Mouse (Mus musculus): Measurements from ENCODE around the gene Scd1. TPM values are rescaled to one million over a fixed set of nuclear protein-coding genes. Genes with fewer than 3 reads are reported as not detected.

Gene Scd1
- polyA plus RNA-seq, 1 experiment from 2014 or later = 18.8 TPM

- peaks cover 3% of the 10 kb centered on the region for H3K4me1 ChIP-seq (replicated peaks; ENCODE audit: control insufficient read depth, insufficient read depth, low read length)
- no peaks in the 10 kb centered on the region for H3K9me3 ChIP-seq (ENCODE audit: control insufficient read depth, low read length)
- WGBS = 73% methylated on average over 4 of the region's 4 CpGs
- ATAC-seq (replicated peaks; ENCODE audit: low FRiP score) (no peak), DNase-seq (ENCODE audit: low spot score) (no peak)
- no peaks in the 10 kb centered on the region; the same call in 1 of the 2 replicates for H3K36me3 ChIP-seq (ENCODE audit: control insufficient read depth, insufficient read depth, low read length)
- H3K27me3 ChIP-seq (ENCODE audit: control insufficient read depth, insufficient read depth, low read length) = no peaks in the 10 kb centered on the region
- peak overlapping the region; percentile 51; the same call in 1 of the 2 replicates for H3K9ac ChIP-seq (ENCODE audit: low read length)
- H3K27ac ChIP-seq (ENCODE audit: low read depth, low read length) = no peak overlapping the region
- peak overlapping the region; percentile 46; the same call in 1 of the 2 replicates for H3K4me3 ChIP-seq (ENCODE audit: low read depth, low read length)
- peak overlapping the region; percentile 87 for H3K4me2 ChIP-seq (ENCODE audit: low read depth, low read length, severe bottlenecking)
Measured at GRCm38 (mm10) chr19:44408595-44408994, 916 bp upstream of the Scd1 start.

GRCm38 (mm10) chr19:44408223-44408545 lies 505 bp upstream of the Scd1 start:
- peaks cover 3% of the 10 kb centered on the region for H3K4me1 ChIP-seq (replicated peaks; ENCODE audit: control insufficient read depth, insufficient read depth, low read length)
- peak; percentile 86 for ATAC-seq (replicated peaks; ENCODE audit: low FRiP score)
- peak overlapping the region; percentile 46 for H3K4me3 ChIP-seq (ENCODE audit: low read depth, low read length)
- no peaks in the 10 kb centered on the region; the same call in 1 of the 2 replicates for H3K36me3 ChIP-seq (ENCODE audit: control insufficient read depth, insufficient read depth, low read length)
- H3K27me3 ChIP-seq (ENCODE audit: control insufficient read depth, insufficient read depth, low read length) = no peaks in the 10 kb centered on the region
- WGBS = under 1% methylated on average over 14 of the region's 14 CpGs
- H3K4me2 ChIP-seq (ENCODE audit: low read depth, low read length, severe bottlenecking) = peak overlapping the region; percentile 87
- no peaks in the 10 kb centered on the region for H3K9me3 ChIP-seq (ENCODE audit: control insufficient read depth, low read length)
- H3K27ac ChIP-seq (ENCODE audit: low read depth, low read length) = peak overlapping the region; percentile 74; the same call in 1 of the 2 replicates
- H3K9ac ChIP-seq (ENCODE audit: low read length) = peak overlapping the region; percentile 51
- DNase-seq (ENCODE audit: low spot score) = peak; percentile 80

- no peaks in the 10 kb centered on the region for H3K27me3 ChIP-seq (ENCODE audit: control insufficient read depth, insufficient read depth, low read length)
- H3K9me3 ChIP-seq (ENCODE audit: control insufficient read depth, low read length) = no peaks in the 10 kb centered on the region
- ATAC-seq (replicated peaks; ENCODE audit: low FRiP score) = no peak
- H3K4me3 ChIP-seq (ENCODE audit: low read depth, low read length) = no peak overlapping the region
- peaks cover 2% of the 10 kb centered on the region; the same call in 1 of the 2 replicates for H3K4me1 ChIP-seq (replicated peaks; ENCODE audit: control insufficient read depth, insufficient read depth, low read length)
- no peak overlapping the region for H3K9ac ChIP-seq (ENCODE audit: low read length)
- peaks cover under 1% of the 10 kb centered on the region; the same call in 1 of the 2 replicates for H3K36me3 ChIP-seq (ENCODE audit: control insufficient read depth, insufficient read depth, low read length)
- H3K27ac ChIP-seq (ENCODE audit: low read depth, low read length) = no peak overlapping the region
- WGBS = 87% methylated on average over 6 of the region's 6 CpGs
- H3K4me2 ChIP-seq (ENCODE audit: low read depth, low read length, severe bottlenecking) = no peak overlapping the region
- DNase-seq (ENCODE audit: low spot score) = no peak
Measured at GRCm38 (mm10) chr19:44403546-44403945, 4.1 kb downstream of the Scd1 start.

- ATAC-seq (replicated peaks; ENCODE audit: low FRiP score) (no peak), DNase-seq (ENCODE audit: low spot score) (no peak)
- peaks cover 4% of the 10 kb centered on the region; the same call in 1 of the 2 replicates for H3K36me3 ChIP-seq (ENCODE audit: control insufficient read depth, insufficient read depth, low read length)
- H3K27me3 ChIP-seq (ENCODE audit: control insufficient read depth, insufficient read depth, low read length) = no peaks in the 10 kb centered on the region
- no peaks in the 10 kb centered on the region for H3K4me1 ChIP-seq (replicated peaks; ENCODE audit: control insufficient read depth, insufficient read depth, low read length)
- H3K4me3 ChIP-seq (ENCODE audit: low read depth, low read length) = no peak overlapping the region
- no peaks in the 10 kb centered on the region for H3K9me3 ChIP-seq (ENCODE audit: control insufficient read depth, low read length)
- no peak overlapping the region for H3K4me2 ChIP-seq (ENCODE audit: low read depth, low read length, severe bottlenecking)
- H3K9ac ChIP-seq (ENCODE audit: low read length) = no peak overlapping the region
- no peak overlapping the region for H3K27ac ChIP-seq (ENCODE audit: low read depth, low read length)
- 92% methylated on average over 8 of the region's 8 CpGs for WGBS
Measured at GRCm38 (mm10) chr19:44400484-44401197, 7.0 kb downstream of the Scd1 start.

GRCm38 (mm10) chr19:44400076-44400475 lies 7.6 kb downstream of the Scd1 start:
- peaks cover 4% of the 10 kb centered on the region; the same call in 1 of the 2 replicates for H3K36me3 ChIP-seq (ENCODE audit: control insufficient read depth, insufficient read depth, low read length)
- no peaks in the 10 kb centered on the region for H3K9me3 ChIP-seq (ENCODE audit: control insufficient read depth, low read length)
- H3K27ac ChIP-seq (ENCODE audit: low read depth, low read length) = no peak overlapping the region
- H3K27me3 ChIP-seq (ENCODE audit: control insufficient read depth, insufficient read depth, low read length) = no peaks in the 10 kb centered on the region
- H3K4me2 ChIP-seq (ENCODE audit: low read depth, low read length, severe bottlenecking) = no peak overlapping the region
- no peak overlapping the region for H3K4me3 ChIP-seq (ENCODE audit: low read depth, low read length)
- no peak for DNase-seq (ENCODE audit: low spot score)
- 95% methylated on average over 18 of the region's 18 CpGs for WGBS
- H3K4me1 ChIP-seq (replicated peaks; ENCODE audit: control insufficient read depth, insufficient read depth, low read length) = no peaks in the 10 kb centered on the region
- ATAC-seq (replicated peaks; ENCODE audit: low FRiP score) = no peak
- no peak overlapping the region for H3K9ac ChIP-seq (ENCODE audit: low read length)

- Histone ChIP-seq H3K27ac (ENCODE audit: low read depth, low read length) (no peak overlapping the region), H3K4me3 (ENCODE audit: low read depth, low read length) (no peak overlapping the region), H3K36me3 (ENCODE audit: control insufficient read depth, insufficient read depth, low read length) (peaks cover 4% of the 10 kb centered on the region; the same call in 1 of the 2 replicates), H3K27me3 (ENCODE audit: control insufficient read depth, insufficient read depth, low read length) (no peaks in the 10 kb centered on the region), H3K9ac (ENCODE audit: low read length) (no peak overlapping the region), H3K4me1 (replicated peaks; ENCODE audit: control insufficient read depth, insufficient read depth, low read length) (no peaks in the 10 kb centered on the region), H3K9me3 (ENCODE audit: control insufficient read depth, low read length) (no peaks in the 10 kb centered on the region), H3K4me2 (ENCODE audit: low read depth, low read length, severe bottlenecking) (no peak overlapping the region)
- no peak for ATAC-seq (replicated peaks; ENCODE audit: low FRiP score)
- whole genome bisulfite sequencing = 91% methylated on average over 5 of the region's 5 CpGs
- DNase-seq (ENCODE audit: low spot score) = no peak
Measured at GRCm38 (mm10) chr19:44396742-44397141, 10.9 kb downstream of the Scd1 start.

- no peak for ATAC-seq (replicated peaks; ENCODE audit: low FRiP score)
- no peak overlapping the region for H3K27ac ChIP-seq (ENCODE audit: low read depth, low read length)
- H3K4me1 ChIP-seq (replicated peaks; ENCODE audit: control insufficient read depth, insufficient read depth, low read length) = no peaks in the 10 kb centered on the region
- no peak overlapping the region for H3K4me2 ChIP-seq (ENCODE audit: low read depth, low read length, severe bottlenecking)
- H3K9ac ChIP-seq (ENCODE audit: low read length) = no peak overlapping the region
- 87% methylated on average over 7 of the region's 7 CpGs for WGBS
- H3K27me3 ChIP-seq (ENCODE audit: control insufficient read depth, insufficient read depth, low read length) = no peaks in the 10 kb centered on the region
- DNase-seq (ENCODE audit: low spot score) = no peak
- H3K36me3 ChIP-seq (ENCODE audit: control insufficient read depth, insufficient read depth, low read length) = peaks cover 4% of the 10 kb centered on the region; the same call in 1 of the 2 replicates
- no peaks in the 10 kb centered on the region for H3K9me3 ChIP-seq (ENCODE audit: control insufficient read depth, low read length)
- H3K4me3 ChIP-seq (ENCODE audit: low read depth, low read length) = no peak overlapping the region
Measured at GRCm38 (mm10) chr19:44394972-44395371, 12.7 kb downstream of the Scd1 start.

- no peak overlapping the region for H3K9ac ChIP-seq (ENCODE audit: low read length)
- DNase-seq (ENCODE audit: low spot score) (no peak), ATAC-seq (replicated peaks; ENCODE audit: low FRiP score) (no peak)
- no peaks in the 10 kb centered on the region for H3K27me3 ChIP-seq (ENCODE audit: control insufficient read depth, insufficient read depth, low read length)
- no peak overlapping the region for H3K27ac ChIP-seq (ENCODE audit: low read depth, low read length)
- peaks cover 4% of the 10 kb centered on the region; the same call in 1 of the 2 replicates for H3K36me3 ChIP-seq (ENCODE audit: control insufficient read depth, insufficient read depth, low read length)
- H3K4me3 ChIP-seq (ENCODE audit: low read depth, low read length) = no peak overlapping the region
- no peak overlapping the region for H3K4me2 ChIP-seq (ENCODE audit: low read depth, low read length, severe bottlenecking)
- 83% methylated on average over 5 of the region's 5 CpGs for WGBS
- H3K4me1 ChIP-seq (replicated peaks; ENCODE audit: control insufficient read depth, insufficient read depth, low read length) = no peaks in the 10 kb centered on the region
- H3K9me3 ChIP-seq (ENCODE audit: control insufficient read depth, low read length) = no peaks in the 10 kb centered on the region
Measured at GRCm38 (mm10) chr19:44393962-44394422, 13.7 kb downstream of the Scd1 start.
